Mouse (Mus musculus) liver, embryonic 14.5 days (tissue): ENCODE measurements around the gene Gzmd.

Experiments used
- CTCF ChIP-seq: IDR thresholded peaks from 2 replicates; pipeline ENCODE4 v1.5.1; 2016; ENCODE audit warnings: antibody characterized with exemption, low read depth, control low read depth
- EP300 ChIP-seq: IDR thresholded peaks from 2 replicates; pipeline ENCODE4 v1.6.1; 2016; ENCODE audit warnings: antibody characterized with exemption, low read depth

DNA sequence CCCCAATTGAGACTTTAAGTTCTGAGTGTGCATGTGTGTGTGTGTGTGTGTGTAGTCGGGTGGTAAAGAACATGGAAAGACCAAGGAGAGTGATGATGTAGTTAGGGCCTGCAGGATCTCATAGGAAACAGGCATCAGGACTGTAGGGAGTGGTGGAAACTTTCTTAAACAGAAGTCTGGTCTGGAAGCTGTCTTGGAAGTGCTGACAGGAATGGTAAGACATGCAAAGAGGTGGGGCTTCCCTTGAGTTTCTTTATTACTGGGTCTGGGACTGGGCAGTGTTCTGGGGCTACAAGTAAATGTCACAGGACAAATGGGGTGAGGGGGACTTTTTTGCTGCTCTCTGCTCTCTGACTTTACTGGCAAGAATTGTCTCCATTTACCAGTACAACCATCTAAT lies 34.8 kb downstream of the Gzmd start:
- TF ChIP-seq CTCF = no peak
- TF ChIP-seq EP300 = no peak
